Mouse (Mus musculus): ENCODE data around the gene 1700024G13Rik. TPM values are rescaled to one million over a fixed set of nuclear protein-coding genes. Genes with fewer than 3 reads are reported as not detected.

1700024G13Rik gene
- total RNA-seq, 2 experiments from 2014 or later = not detected

GRCm38 (mm10) chr14:32336021-32336420 is 52.2 kb downstream of the 1700024G13Rik start:
- no peak for ATAC-seq (replicated peaks; ENCODE audit: low FRiP score, poor library complexity, severe bottlenecking)

- no peak for ATAC-seq (replicated peaks; ENCODE audit: low FRiP score, poor library complexity, severe bottlenecking)
Measured at GRCm38 (mm10) chr14:32332515-32333445, 55.4 kb downstream of the 1700024G13Rik start.

- no peak for ATAC-seq (replicated peaks; ENCODE audit: low FRiP score, poor library complexity, severe bottlenecking)
Measured at GRCm38 (mm10) chr14:32327366-32327765, 60.8 kb downstream of the 1700024G13Rik start.

Other genes with a start within 250 kb of the 1700024G13Rik start
- not detected in 2 replicates for gene Msmb, start 246.4 kb downstream of the 1700024G13Rik start, total RNA-seq (2015; ENCODE audit: low replicate concordance)
- gene Msmb, start 246.4 kb downstream of the 1700024G13Rik start, total RNA-seq (2017; ENCODE audit: low replicate concordance) = not detected in 2 replicates
- 292 and 362 TPM in 2 replicates for gene Ncoa4, start 228.5 kb downstream of the 1700024G13Rik start, total RNA-seq (2015; ENCODE audit: low replicate concordance)
- 249 and 315 TPM in 2 replicates for gene Ncoa4, start 228.5 kb downstream of the 1700024G13Rik start, total RNA-seq (2017; ENCODE audit: low replicate concordance)
- gene Timm23, start 186.5 kb downstream of the 1700024G13Rik start, total RNA-seq (2015; ENCODE audit: low replicate concordance) = 50.3 and 60.2 TPM in 2 replicates
- gene Timm23, start 186.5 kb downstream of the 1700024G13Rik start, total RNA-seq (2017; ENCODE audit: low replicate concordance) = 35.0 and 38.0 TPM in 2 replicates
- 26.3 and 28.1 TPM in 2 replicates for gene Parg, start 186.4 kb downstream of the 1700024G13Rik start, total RNA-seq (2015; ENCODE audit: low replicate concordance)
- 61.9 and 69.3 TPM in 2 replicates for gene Parg, start 186.4 kb downstream of the 1700024G13Rik start, total RNA-seq (2017; ENCODE audit: low replicate concordance)
- gene Ogdhl, start 66.4 kb downstream of the 1700024G13Rik start, total RNA-seq (2015; ENCODE audit: low replicate concordance) = 0.42 TPM in 1 of 2 replicates, not detected in the other
- gene Ogdhl, start 66.4 kb downstream of the 1700024G13Rik start, total RNA-seq (2017; ENCODE audit: low replicate concordance) = not detected in 2 replicates
- not detected in 2 replicates for gene Slc18a3, start 76.5 kb upstream of the 1700024G13Rik start, total RNA-seq (2015; ENCODE audit: low replicate concordance)
- gene Slc18a3, start 76.5 kb upstream of the 1700024G13Rik start, total RNA-seq (2017; ENCODE audit: low replicate concordance) = not detected in 2 replicates
- gene Chat, start 77.6 kb upstream of the 1700024G13Rik start, total RNA-seq (2015; ENCODE audit: low replicate concordance) = not detected in 2 replicates
- gene Chat, start 77.6 kb upstream of the 1700024G13Rik start, total RNA-seq (2017; ENCODE audit: low replicate concordance) = not detected in 2 replicates
- gene Ercc6, start 125.1 kb upstream of the 1700024G13Rik start, total RNA-seq (2015; ENCODE audit: low replicate concordance) = 4.7 and 5.9 TPM in 2 replicates
- 5.3 and 6.0 TPM in 2 replicates for gene Ercc6, start 125.1 kb upstream of the 1700024G13Rik start, total RNA-seq (2017; ENCODE audit: low replicate concordance)
- gene Prrxl1, start 211.0 kb upstream of the 1700024G13Rik start, total RNA-seq (2015; ENCODE audit: low replicate concordance) = not detected in 2 replicates
- gene Prrxl1, start 211.0 kb upstream of the 1700024G13Rik start, total RNA-seq (2017; ENCODE audit: low replicate concordance) = not detected in 2 replicates